8 mouse cellular contexts compared by ENCODE assay signal in the genomic region with DNA sequence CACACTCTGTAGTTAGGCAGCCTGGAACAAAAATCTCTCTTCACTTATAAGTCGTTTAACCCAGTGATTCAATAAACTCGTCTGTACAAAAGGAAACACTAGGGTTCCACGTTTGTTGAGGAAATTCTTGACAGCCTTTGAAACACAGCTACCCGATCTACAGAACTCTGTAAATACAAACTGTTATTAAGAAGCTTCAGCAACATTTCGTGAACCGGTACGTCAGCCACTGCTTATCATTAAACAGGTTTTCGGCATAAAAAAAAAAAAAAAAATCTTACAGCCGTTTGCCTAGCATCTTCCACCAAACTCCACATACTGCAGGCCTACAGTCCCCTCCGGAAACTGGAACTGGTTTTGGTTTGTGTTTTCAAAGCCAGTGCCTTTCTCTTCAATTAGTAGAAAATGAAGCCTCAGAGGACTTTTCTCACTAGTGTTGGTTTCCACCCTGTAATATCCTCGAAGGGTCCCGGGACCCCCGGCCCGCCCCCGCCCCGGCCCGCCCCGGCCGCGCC. TPM values are rescaled to one million over a fixed set of nuclear protein-coding genes. Genes with fewer than 3 reads are reported as not detected.
DNase-seq lines count a peak whose midpoint lies in the region; ATAC-seq lines count a peak whose summit lies in the region.

No protein-coding gene starts in this region.

- H3K9me3 ChIP-seq in kidney, embryonic 15.5 days (replicated peaks), result no peaks in the 10 kb centered on the region
- H3K9me3 ChIP-seq in hindbrain, embryonic 12.5 days (replicated peaks), result no peaks in the 10 kb centered on the region
- no peaks in the 10 kb centered on the region for H3K9me3 ChIP-seq in midbrain, embryonic 11.5 days (ENCODE audit: control insufficient read depth, low read length)

- no peak; the same call in 1 of the 2 replicates for ATAC-seq in kidney, embryonic 15.5 days (replicated peaks; ENCODE audit: low FRiP score)
- ATAC-seq in hindbrain, embryonic 12.5 days (ENCODE audit: low FRiP score), result peak; percentile 8; the same call in 1 of the 2 replicates
- no peak for ATAC-seq in midbrain, embryonic 11.5 days (ENCODE audit: low FRiP score)

- under 1% methylated on average over 20 of the region's 20 CpGs for WGBS in kidney, embryonic 15.5 days
- WGBS in hindbrain, embryonic 12.5 days, result under 1% methylated on average over 20 of the region's 20 CpGs
- 1% methylated on average over 20 of the region's 20 CpGs for WGBS in midbrain, embryonic 11.5 days

- peak overlapping the region; percentile 67 for H3K4me2 ChIP-seq in kidney, embryonic 15.5 days
- peak overlapping the region; percentile 66 for H3K4me2 ChIP-seq in hindbrain, embryonic 12.5 days (replicated peaks)
- H3K4me2 ChIP-seq in midbrain, embryonic 11.5 days, result peak overlapping the region; percentile 44

- no peaks in the 10 kb centered on the region for H3K27me3 ChIP-seq in kidney, embryonic 15.5 days
- H3K27me3 ChIP-seq in hindbrain, embryonic 12.5 days, result no peaks in the 10 kb centered on the region
- no peaks in the 10 kb centered on the region for H3K27me3 ChIP-seq in midbrain, embryonic 11.5 days (ENCODE audit: control insufficient read depth, insufficient read depth, low read length)

- H3K36me3 ChIP-seq in kidney, embryonic 15.5 days, result peaks cover 18% of the 10 kb centered on the region
- H3K36me3 ChIP-seq in hindbrain, embryonic 12.5 days, result peaks cover 13% of the 10 kb centered on the region
- peaks cover 4% of the 10 kb centered on the region; the same call in 1 of the 2 replicates for H3K36me3 ChIP-seq in midbrain, embryonic 11.5 days (ENCODE audit: control insufficient read depth, insufficient read depth, low read length)

- peak overlapping the region; percentile 93 for H3K4me3 ChIP-seq in kidney, embryonic 15.5 days (replicated peaks)
- H3K4me3 ChIP-seq in brown adipose tissue, adult 24 weeks (ENCODE audit: insufficient read depth, low read depth, low read length), result peak overlapping the region; percentile 58
- peak overlapping the region; percentile 72 for H3K4me3 ChIP-seq in hindbrain, embryonic 12.5 days
- H3K4me3 ChIP-seq in midbrain, embryonic 11.5 days (ENCODE audit: low read depth, low read length), result peak overlapping the region; percentile 76

- H3K27ac ChIP-seq in kidney, embryonic 15.5 days, result peak overlapping the region; percentile 86
- no peak overlapping the region for H3K27ac ChIP-seq in brown adipose tissue, adult 24 weeks (replicated peaks; ENCODE audit: low read depth, low read length)
- H3K27ac ChIP-seq in hindbrain, embryonic 12.5 days, result peak overlapping the region; percentile 80
- peak overlapping the region; percentile 66 for H3K27ac ChIP-seq in midbrain, embryonic 11.5 days (ENCODE audit: low read depth, low read length)

- peaks cover 7% of the 10 kb centered on the region; the same call in 1 of the 2 replicates for H3K4me1 ChIP-seq in kidney, embryonic 15.5 days
- H3K4me1 ChIP-seq in brown adipose tissue, adult 24 weeks (ENCODE audit: control insufficient read depth, insufficient read depth, insufficient read length, low read length), result no peaks in the 10 kb centered on the region
- peaks cover 7% of the 10 kb centered on the region; the same call in 1 of the 2 replicates for H3K4me1 ChIP-seq in hindbrain, embryonic 12.5 days
- peaks cover 4% of the 10 kb centered on the region for H3K4me1 ChIP-seq in midbrain, embryonic 11.5 days (ENCODE audit: control insufficient read depth, insufficient read depth, low read length)

- DNase-seq in kidney, postnatal 36 days, result no peak
- DNase-seq in midbrain, embryonic 11.5 days (ENCODE audit: low spot score, missing footprints), result no peak
- no peak for DNase-seq in adrenal gland, postnatal 36 days
- no peak for DNase-seq in kidney, postnatal 25 days
- DNase-seq in gastrocnemius, postnatal 25 days, result no peak

- H3K9ac ChIP-seq in kidney, embryonic 15.5 days, result peak overlapping the region; percentile 72
- H3K9ac ChIP-seq in hindbrain, embryonic 12.5 days, result peak overlapping the region; percentile 61
- H3K9ac ChIP-seq in midbrain, embryonic 11.5 days (ENCODE audit: low read length), result peak overlapping the region; percentile 77

RNA-seq across cellular contexts. Expression of gene Smc2, which starts 0.6 kb away (rescaled TPM):
- 198 and 226 TPM in 2 replicates for polyA plus RNA-seq in kidney, embryonic 15.5 days (2015; fragmentation: Nextera tagmentation; extraction: Ambion mirVana)
- 1.4 and 3.2 TPM in 2 replicates for polyA plus RNA-seq in brown adipose tissue, adult 24 weeks (2012; ENCODE audit: insufficient read depth, insufficient read length, missing spikeins)
- polyA plus RNA-seq in hindbrain, embryonic 12.5 days (2016; fragmentation: Nextera tagmentation; extraction: Ambion mirVana), result 153 and 155 TPM in 2 replicates
- 226 and 241 TPM in 2 replicates for polyA plus RNA-seq in midbrain, embryonic 11.5 days (2014; fragmentation: Nextera tagmentation; extraction: Ambion mirVana)
- 10 to 100 TPM in 1 of 2 experiments, 1 to 10 TPM in 1; 9.5 to 11.1 TPM for total RNA-seq in adrenal gland, postnatal 36 days (2021)
- 1 to 10 TPM; 1.0 to 2.5 TPM for total RNA-seq in gastrocnemius, postnatal 25 days (2021)

RNA-seq across cellular contexts. Expression of gene Vma21-ps, which starts 58.6 kb away (rescaled TPM):
- polyA plus RNA-seq in kidney, embryonic 15.5 days (2015; fragmentation: Nextera tagmentation; extraction: Ambion mirVana), result 1.5 and 3.0 TPM in 2 replicates
- polyA plus RNA-seq in brown adipose tissue, adult 24 weeks (2012; ENCODE audit: insufficient read depth, insufficient read length, missing spikeins), result not detected in 2 replicates
- polyA plus RNA-seq in hindbrain, embryonic 12.5 days (2016; fragmentation: Nextera tagmentation; extraction: Ambion mirVana), result not detected in 2 replicates
- polyA plus RNA-seq in midbrain, embryonic 11.5 days (2014; fragmentation: Nextera tagmentation; extraction: Ambion mirVana), result not detected in 2 replicates
- not detected for total RNA-seq in adrenal gland, postnatal 36 days (2021)
- not detected for total RNA-seq in gastrocnemius, postnatal 25 days (2021)

Comparison
In these comparisons a context has a peak if more than half of its experiments do, and no peak if none do; other contexts are left out.
1. RNA of gene Smc2, which starts 0.6 kb away (polyA plus RNA-seq): 226 to 241 TPM in midbrain, embryonic 11.5 days, 198 to 226 TPM in kidney, embryonic 15.5 days and 153 to 155 TPM in hindbrain, embryonic 12.5 days; 1.4 to 3.2 TPM in brown adipose tissue, adult 24 weeks; every median in the first group is over 10 times any median in the second.
2. Peak in every context shown above with its lines, with median percentiles within 50 percentile points of each other: H3K4me2 ChIP-seq, H3K4me3 ChIP-seq and H3K9ac ChIP-seq.